Mouse (Mus musculus): ENCODE results near the gene Gna15. TPM values are rescaled to one million over a fixed set of nuclear protein-coding genes. Genes with fewer than 3 reads are reported as not detected.
A peak's percentile ranks its signal among the peaks of the same experiment; 100 is the strongest.

The Gna15 gene
- total RNA-seq, 2 experiments from 2014 or later = 41.4 to 45.2 TPM

- ATAC-seq (replicated peaks; ENCODE audit: low FRiP score, low TSS enrichment, poor library complexity, severe bottlenecking) = peak; percentile 16
Observed at GRCm38 (mm10) chr10:81498316-81499249, 25.4 kb downstream of the Gna15 start.

- peak; percentile 43 for ATAC-seq (replicated peaks; ENCODE audit: low FRiP score, low TSS enrichment, poor library complexity, severe bottlenecking)
Observed at GRCm38 (mm10) chr10:81497401-81498270, 26.4 kb downstream of the Gna15 start.

- no peak for ATAC-seq (replicated peaks; ENCODE audit: low FRiP score, low TSS enrichment, poor library complexity, severe bottlenecking)
Observed at GRCm38 (mm10) chr10:81496969-81497368, 27.1 kb downstream of the Gna15 start.

GRCm38 (mm10) chr10:81496264-81496901, 27.6 kb downstream of the Gna15 start, which contains the start of gene Ncln:
Gene Ncln (minus strand): TSS chr10:81496392.
- peak; percentile 76 for ATAC-seq (replicated peaks; ENCODE audit: low FRiP score, low TSS enrichment, poor library complexity, severe bottlenecking)

DNA sequence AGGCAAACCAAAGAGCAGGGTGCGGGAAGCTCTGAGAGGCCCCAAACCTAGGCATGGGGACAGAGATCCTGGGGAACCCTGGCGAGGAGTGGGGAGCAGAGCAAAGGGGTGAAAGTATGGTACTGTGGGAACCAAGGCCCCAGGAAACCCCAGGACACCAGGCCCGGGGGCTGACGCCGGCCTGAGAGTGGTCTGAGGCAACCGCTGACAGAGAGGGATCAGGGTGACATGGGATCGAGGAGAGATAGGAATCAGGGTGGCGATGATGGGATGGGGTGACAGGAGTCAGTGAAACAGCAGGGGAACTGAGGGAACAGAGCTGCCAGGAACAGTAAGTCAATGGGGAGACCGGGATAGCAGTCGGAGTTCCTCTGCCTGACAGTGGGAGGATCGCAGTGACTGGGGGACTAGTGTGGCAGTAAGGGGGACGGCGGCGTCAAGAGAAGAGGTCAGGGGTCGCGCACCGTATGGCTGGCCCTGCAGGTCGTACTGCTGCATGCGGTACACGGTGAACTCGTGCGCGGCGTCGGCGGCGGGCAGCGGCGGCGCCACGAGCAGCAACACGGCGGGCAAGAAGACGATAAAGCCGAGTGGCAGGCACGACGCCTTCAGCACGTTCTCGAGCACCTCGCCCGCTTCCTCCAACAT, 28.3 kb downstream of the Gna15 start:
- no peak for ATAC-seq (replicated peaks; ENCODE audit: low FRiP score, low TSS enrichment, poor library complexity, severe bottlenecking)

DNA sequence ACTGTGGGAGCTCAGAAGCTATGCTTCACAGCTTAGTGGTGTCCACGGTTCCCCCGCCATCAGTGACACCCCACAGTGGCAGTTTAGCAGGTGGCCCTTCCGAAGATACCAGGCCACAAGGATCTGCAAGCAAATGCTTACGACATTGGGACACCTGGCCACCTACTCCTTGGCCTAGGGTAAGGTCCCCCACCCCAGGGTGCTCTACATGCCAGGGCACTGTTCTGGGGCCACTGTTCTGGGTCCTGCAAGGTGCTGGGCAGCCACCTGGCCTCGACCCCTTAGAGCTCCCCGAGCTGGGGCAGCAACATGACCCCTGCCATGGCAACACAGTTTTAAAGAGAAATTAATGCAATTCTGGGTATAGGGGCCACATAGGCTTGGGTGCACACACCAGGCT, 28.9 kb downstream of the Gna15 start:
- ATAC-seq (replicated peaks; ENCODE audit: low FRiP score, low TSS enrichment, poor library complexity, severe bottlenecking) = no peak

DNA sequence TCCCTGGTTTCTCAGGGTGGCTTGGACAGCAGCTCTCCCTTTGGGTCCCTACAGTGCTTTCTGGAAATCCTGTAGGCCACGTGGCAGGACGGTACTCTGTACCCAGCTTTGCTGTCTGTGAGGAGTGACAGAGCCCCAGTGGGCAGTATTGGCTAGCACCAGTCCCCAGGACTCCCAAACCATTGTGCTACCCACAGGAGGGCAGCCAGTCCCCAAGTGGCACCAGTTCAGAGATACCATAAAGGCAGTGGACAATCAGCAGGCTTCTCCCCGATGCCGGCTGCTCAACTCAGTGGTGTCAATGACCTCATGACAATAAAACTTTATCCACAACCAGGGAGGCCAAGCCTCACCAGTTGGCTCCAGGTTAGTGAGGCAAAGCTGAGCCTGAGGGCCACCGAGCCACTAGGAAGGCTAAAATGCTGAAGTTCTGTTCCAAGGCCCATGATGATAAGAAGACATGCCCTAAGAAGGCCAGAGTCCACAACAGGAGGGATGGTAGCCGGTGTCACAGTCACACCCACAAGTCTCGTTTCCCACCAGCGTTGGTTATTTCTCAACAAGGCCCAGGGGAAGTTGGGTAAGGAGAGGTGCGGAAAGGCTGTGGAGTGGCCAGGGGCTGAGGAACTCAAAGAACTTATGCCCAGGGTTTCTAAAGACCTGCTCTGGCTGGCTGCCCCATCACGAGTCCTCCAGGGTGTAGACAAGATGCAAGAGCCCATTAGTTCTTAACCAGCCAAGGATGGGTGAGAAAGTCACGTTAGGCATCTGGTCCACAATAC, 29.6 kb downstream of the Gna15 start:
- no peak for ATAC-seq (replicated peaks; ENCODE audit: low FRiP score, low TSS enrichment, poor library complexity, severe bottlenecking)

DNA sequence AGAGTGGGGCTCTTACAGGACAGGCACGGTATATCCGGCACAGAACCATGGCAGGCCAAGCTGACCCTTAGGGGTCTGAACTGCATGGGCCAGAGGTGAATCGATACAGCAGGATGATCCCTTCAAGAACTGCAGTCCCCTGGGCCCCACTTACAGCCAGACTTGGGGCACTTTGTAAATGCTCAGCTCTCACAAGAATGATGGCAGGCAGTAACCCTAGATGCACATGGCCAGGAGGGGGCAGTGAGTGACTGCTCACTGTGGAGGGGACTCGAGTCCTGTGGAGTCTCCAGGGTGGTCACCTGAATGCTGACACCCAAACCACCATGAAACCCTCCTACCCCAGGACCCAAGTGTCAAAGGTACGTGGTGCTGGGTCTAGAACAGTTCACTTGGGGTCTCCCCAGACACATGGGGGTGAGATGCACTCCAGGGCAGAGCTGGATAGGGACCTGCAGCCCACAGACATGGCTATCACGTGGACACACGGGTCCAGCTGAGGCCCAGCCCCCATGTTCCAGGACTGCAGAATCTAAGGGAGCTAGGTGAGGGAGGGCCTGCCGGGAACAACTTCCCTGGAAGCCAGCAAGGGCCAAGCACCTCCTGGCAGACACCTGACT, 30.3 kb downstream of the Gna15 start:
- ATAC-seq (replicated peaks; ENCODE audit: low FRiP score, low TSS enrichment, poor library complexity, severe bottlenecking) = no peak

- ATAC-seq (replicated peaks; ENCODE audit: low FRiP score, low TSS enrichment, poor library complexity, severe bottlenecking) = no peak
Observed at GRCm38 (mm10) chr10:81492606-81493240, 31.3 kb downstream of the Gna15 start.

- ATAC-seq (replicated peaks; ENCODE audit: low FRiP score, low TSS enrichment, poor library complexity, severe bottlenecking) = no peak
Observed at GRCm38 (mm10) chr10:81491018-81491417, 33.0 kb downstream of the Gna15 start.

DNA sequence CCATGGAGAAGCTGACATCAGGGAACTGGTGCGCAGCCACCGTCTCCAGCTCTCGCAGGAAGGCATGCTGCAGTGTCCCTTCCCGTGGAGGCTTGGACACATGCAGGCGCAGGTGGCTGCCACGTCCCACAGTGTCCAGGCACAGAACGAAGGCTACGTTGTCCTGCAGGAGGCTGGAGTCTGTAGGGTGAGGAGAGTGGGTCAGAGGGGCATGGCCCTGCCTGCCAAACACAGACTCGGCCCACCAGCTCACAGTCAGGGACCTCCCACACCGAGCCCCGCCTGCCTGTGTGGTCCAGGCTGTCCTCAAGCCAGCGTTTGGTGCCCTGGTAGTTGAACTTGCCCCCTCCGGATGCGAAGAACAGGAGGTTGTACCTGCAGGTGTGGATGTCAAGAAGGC, 34.1 kb downstream of the Gna15 start:
- ATAC-seq (replicated peaks; ENCODE audit: low FRiP score, low TSS enrichment, poor library complexity, severe bottlenecking) = no peak

DNA sequence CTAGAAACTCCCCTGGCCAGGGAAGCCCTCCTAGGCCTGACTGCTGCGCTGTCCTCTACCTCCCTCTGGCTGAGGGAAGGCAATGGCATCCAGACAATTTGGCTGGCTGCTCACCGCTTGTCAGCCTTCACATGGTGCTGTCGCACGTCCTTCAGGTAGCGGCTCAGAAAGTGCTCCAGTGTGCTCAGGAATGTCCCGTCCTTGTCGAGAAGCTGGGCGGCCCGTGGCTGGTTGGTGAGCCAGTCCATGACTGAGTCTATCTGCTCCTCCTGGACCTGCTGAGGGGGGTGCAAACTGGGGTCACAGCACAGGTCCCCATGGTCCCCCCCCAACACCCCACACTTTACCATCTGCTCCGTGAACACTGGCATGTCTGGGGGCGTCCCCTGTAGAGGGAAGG, 35.9 kb downstream of the Gna15 start:
- ATAC-seq (replicated peaks; ENCODE audit: low FRiP score, low TSS enrichment, poor library complexity, severe bottlenecking) = no peak

DNA sequence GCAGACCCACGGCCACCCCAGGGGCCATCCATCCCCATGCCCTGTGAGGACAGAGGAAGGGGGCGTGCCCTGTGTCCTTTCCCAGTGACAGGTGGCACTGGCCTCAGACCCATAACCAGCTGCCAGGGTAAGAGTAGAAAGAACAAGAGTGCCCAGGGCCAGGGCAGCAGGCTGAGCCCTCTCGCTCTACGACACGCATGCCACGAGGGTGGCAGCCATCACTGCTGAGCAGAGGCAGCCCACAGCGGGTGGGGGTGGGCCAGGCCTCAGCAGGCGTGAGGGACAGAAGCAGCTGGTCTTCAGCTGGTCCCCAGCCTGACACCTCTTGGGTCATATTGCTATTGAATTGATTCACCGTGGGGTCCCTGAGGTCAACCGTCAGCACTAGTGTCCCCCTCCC, 37.5 kb downstream of the Gna15 start:
- ATAC-seq (replicated peaks; ENCODE audit: low FRiP score, low TSS enrichment, poor library complexity, severe bottlenecking) = no peak

GRCm38 (mm10) chr10:81485479-81486018, 38.5 kb downstream of the Gna15 start:
- peak; percentile 71 for ATAC-seq (replicated peaks; ENCODE audit: low FRiP score, low TSS enrichment, poor library complexity, severe bottlenecking)

DNA sequence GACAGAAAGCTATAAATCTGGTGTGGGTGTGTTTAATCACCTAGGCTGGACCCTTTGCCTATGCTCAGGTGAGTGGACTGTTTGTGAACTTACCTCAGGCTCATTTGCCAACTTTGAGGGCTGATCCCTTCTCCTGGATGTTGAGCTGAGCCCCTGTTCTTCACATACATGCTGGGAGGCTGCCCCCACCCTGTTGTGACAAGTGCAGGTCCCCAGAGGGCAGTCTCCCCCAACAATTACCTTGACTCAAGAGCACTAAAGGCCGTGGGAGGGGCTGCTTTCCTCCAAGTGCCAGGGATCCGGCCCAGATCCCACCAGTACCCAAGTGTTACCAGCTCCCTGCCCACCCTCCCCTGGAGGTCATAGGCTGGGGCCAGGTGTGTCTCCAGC, 39.0 kb downstream of the Gna15 start:
- 0 out of 2 replicates have a peak, but pooled peaks have one; percentile 8 for ATAC-seq (replicated peaks; ENCODE audit: low FRiP score, low TSS enrichment, poor library complexity, severe bottlenecking)

DNA sequence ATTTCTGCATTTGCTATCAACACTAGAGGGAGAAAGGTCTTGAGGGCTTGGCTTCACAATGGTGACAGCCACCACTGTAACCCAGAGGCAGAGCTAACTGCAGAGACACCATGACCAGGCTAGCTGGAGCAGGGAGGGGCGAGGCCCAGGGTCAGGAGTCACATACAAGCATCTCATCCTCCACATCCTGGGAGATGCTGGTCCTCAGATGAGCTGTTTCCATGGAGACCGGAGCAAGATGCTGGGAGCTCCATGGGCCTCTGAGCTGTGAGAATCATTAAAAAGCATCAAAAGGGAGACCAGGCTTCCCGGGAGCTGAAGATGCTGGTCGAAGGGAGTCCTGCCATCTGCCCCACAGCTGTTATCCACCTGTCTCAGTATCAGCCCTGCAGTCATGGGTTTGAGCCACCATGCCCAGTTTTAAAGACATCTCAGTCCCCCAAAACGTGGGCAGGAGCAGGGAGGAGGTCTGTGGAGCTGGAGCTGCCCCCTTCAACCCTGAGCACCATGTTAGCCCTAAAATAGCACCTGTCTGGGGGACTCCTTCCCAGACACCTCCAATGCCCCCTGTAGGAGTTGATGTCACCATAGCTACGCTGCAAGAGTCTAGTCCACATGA, 39.5 kb downstream of the Gna15 start:
- ATAC-seq (replicated peaks; ENCODE audit: low FRiP score, low TSS enrichment, poor library complexity, severe bottlenecking) = no peak

DNA sequence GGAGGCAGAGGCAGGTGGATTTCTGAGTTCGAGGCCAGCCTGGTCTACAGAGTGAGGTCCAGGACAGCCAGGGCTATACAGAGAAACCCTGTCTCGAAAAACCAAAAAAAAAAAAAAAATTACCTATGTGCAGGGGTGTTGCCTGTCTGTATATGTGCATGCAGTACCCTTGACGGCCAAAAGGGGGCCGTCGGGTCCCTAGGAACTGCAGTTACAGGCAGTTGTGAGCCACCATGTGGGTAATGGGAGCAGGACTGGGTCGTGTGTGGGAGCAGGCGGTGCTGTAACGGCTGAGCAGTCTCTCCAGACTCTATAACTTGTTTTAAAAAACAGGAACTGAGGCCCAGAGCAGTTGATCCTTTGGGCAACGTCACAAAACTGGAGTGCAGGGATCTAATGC, 40.0 kb downstream of the Gna15 start:
- ATAC-seq (replicated peaks; ENCODE audit: low FRiP score, low TSS enrichment, poor library complexity, severe bottlenecking) = no peak

All from megakaryocyte-erythroid progenitor cell, adult 5-6 weeks (primary cell).